In the genomic region with DNA sequence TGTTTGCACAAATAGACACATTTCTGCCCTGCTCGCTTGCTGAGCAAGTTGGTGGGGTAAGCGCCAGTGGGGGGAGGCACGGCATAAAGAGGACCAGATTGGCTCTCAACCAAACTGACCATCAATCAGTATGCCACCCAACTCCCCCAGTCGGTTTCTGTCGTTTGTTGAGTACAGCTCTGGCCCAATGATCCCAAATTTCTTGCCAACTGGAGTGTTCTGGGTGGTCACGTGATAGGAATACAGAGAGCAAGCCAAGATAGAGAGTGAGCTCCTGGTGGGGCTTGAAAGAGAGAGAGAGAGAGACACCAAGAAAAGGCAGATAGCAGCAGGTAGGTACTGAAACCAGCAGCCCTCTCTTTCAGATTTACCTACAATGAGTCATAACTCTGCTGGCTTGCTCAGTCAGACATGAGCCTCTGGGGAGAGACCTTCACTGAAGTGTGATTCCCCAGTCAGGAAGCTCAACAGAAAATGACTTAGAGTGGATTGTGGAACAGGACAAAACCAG, we compare ENCODE assay signal across 9 mouse cellular contexts. TPM values are rescaled to one million over a fixed set of nuclear protein-coding genes. Genes with fewer than 3 reads are reported as not detected.
DNase-seq lines count a peak whose midpoint lies in the region; ATAC-seq and TF ChIP-seq lines count a peak whose summit lies in the region.
"Had no signal": no experiment of that assay in that cellular context is flagged by ENCODE, and none has a peak within 500 bp of the region (broad histone marks: within the 10 kb centered on the region; RNA-seq: fewer than 3 reads in every experiment).

No protein-coding gene starts in this region.

- H3K27ac ChIP-seq in liver, embryonic 13.5 days, result peak overlapping the region; percentile 36; the same call in 1 of the 2 replicates
- no peak overlapping the region for H3K27ac ChIP-seq in liver, embryonic 12.5 days
- H3K27ac ChIP-seq in cerebellum, adult 2 months (ENCODE audit: insufficient read depth, low read length), result no peak overlapping the region
- H3K27ac ChIP-seq: midbrain, embryonic 12.5 days had no signal

- H3K9ac ChIP-seq in liver, embryonic 13.5 days, result no peak overlapping the region
- no peak overlapping the region for H3K9ac ChIP-seq in liver, embryonic 12.5 days
- H3K9ac ChIP-seq: midbrain, embryonic 12.5 days had no signal

- no peak for TF ChIP-seq CTCF in cerebellum, adult 2 months (IDR thresholded peaks at IDR 0.05; ENCODE audit: borderline replicate concordance, insufficient read depth, low read depth, low read length)

- peak; percentile 43 for DNase-seq in adrenal gland, postnatal 10 days
- no peak for DNase-seq in adrenal gland, adult 18-20 months (ENCODE audit: low spot score in 2 of 2)
- DNase-seq in liver, embryonic 13.5 days, result no peak
- DNase-seq in cerebellum, adult 2 months, result peak; percentile 42 to 68
- peak; percentile 78 for DNase-seq in lung, postnatal 10 days
- no peak for DNase-seq in testis, postnatal 10 days (ENCODE audit: low spot score)
- DNase-seq in testis, postnatal 14 days (ENCODE audit: low spot score), result no peak

- H3K36me3 ChIP-seq in liver, embryonic 13.5 days, result no peaks in the 10 kb centered on the region
- no peaks in the 10 kb centered on the region for H3K36me3 ChIP-seq in liver, embryonic 12.5 days
- H3K36me3 ChIP-seq: midbrain, embryonic 12.5 days had no signal

- no peak for ATAC-seq in liver, embryonic 13.5 days (ENCODE audit: low read depth)
- no peak for ATAC-seq in liver, embryonic 12.5 days

- no peak for TF ChIP-seq POLR2A in cerebellum, adult 2 months (IDR thresholded peaks at IDR 0.05; ENCODE audit: borderline replicate concordance, insufficient read depth, low read length)

- H3K4me2 ChIP-seq in liver, embryonic 13.5 days, result peak overlapping the region; percentile 38
- no peak overlapping the region for H3K4me2 ChIP-seq in liver, embryonic 12.5 days
- H3K4me2 ChIP-seq: midbrain, embryonic 12.5 days had no signal

- peaks cover 63% of the 10 kb centered on the region for H3K4me1 ChIP-seq in liver, embryonic 13.5 days (replicated peaks)
- H3K4me1 ChIP-seq in liver, embryonic 12.5 days, result peaks cover 64% of the 10 kb centered on the region
- peaks cover 21% of the 10 kb centered on the region for H3K4me1 ChIP-seq in cerebellum, adult 2 months (ENCODE audit: control insufficient read depth, insufficient read depth, low read length)

- 66% methylated on average over 6 of the region's 6 CpGs for WGBS in liver, embryonic 13.5 days (ENCODE audit: insufficient replicate concordance)
- 72% methylated on average over 6 of the region's 6 CpGs for WGBS in liver, embryonic 12.5 days (ENCODE audit: insufficient replicate concordance)
- WGBS in cerebellum, adult 2 months, result 24% methylated on average over 6 of the region's 6 CpGs

- no peaks in the 10 kb centered on the region for H3K27me3 ChIP-seq in liver, embryonic 13.5 days
- H3K27me3 ChIP-seq in liver, embryonic 12.5 days (replicated peaks), result no peaks in the 10 kb centered on the region
- no peaks in the 10 kb centered on the region for H3K27me3 ChIP-seq in cerebellum, adult 2 months (ENCODE audit: control insufficient read depth, insufficient read depth, low read length)
- H3K27me3 ChIP-seq: midbrain, embryonic 12.5 days had no signal

- H3K9me3 ChIP-seq in liver, embryonic 13.5 days (replicated peaks), result no peaks in the 10 kb centered on the region
- H3K9me3 ChIP-seq in liver, embryonic 12.5 days (replicated peaks), result no peaks in the 10 kb centered on the region
- H3K9me3 ChIP-seq: midbrain, embryonic 12.5 days had no signal

- H3K4me3 ChIP-seq in liver, embryonic 13.5 days (replicated peaks), result no peak overlapping the region
- no peak overlapping the region for H3K4me3 ChIP-seq in liver, embryonic 12.5 days
- no peak overlapping the region for H3K4me3 ChIP-seq in cerebellum, adult 2 months (replicated peaks; ENCODE audit: insufficient read depth, low read depth, low read length)
- H3K4me3 ChIP-seq: midbrain, embryonic 12.5 days had no signal

RNA-seq across cellular contexts. Expression of a gene that starts 57.6 kb away (rescaled TPM):
- total RNA-seq in adrenal gland, postnatal 10 days (2021), result 10 to 100 TPM; 25.2 to 41.2 TPM
- total RNA-seq in adrenal gland, adult 18-20 months (2021), result 10 to 100 TPM; 27.4 to 30.4 TPM
- polyA plus RNA-seq in liver, embryonic 13.5 days (2015; fragmentation: Nextera tagmentation; extraction: Ambion mirVana), result 1.5 and 1.8 TPM in 2 replicates
- 1.6 and 1.7 TPM in 2 replicates for polyA plus RNA-seq in liver, embryonic 12.5 days (2016; fragmentation: Nextera tagmentation; extraction: Ambion mirVana)
- polyA plus RNA-seq in cerebellum, adult 2 months (2012; rRNA removed), result 16.9 TPM in 2 replicates

Comparison
In these comparisons a context has a peak if more than half of its experiments do, and no peak if none do; other contexts are left out.
1. DNase-seq: peak in adrenal gland, postnatal 10 days (single experiment), cerebellum, adult 2 months (2 of 2) and lung, postnatal 10 days (single experiment); none in adrenal gland, adult 18-20 months (0 of 2), liver, embryonic 13.5 days (single experiment), testis, postnatal 10 days (single experiment) and testis, postnatal 14 days (single experiment).